Mouse (Mus musculus) frontal cortex, adult (tissue): ENCODE measurements around the gene Ugt1a2.

Source experiments
- ATAC-seq: cut with Nextera tagmentation; 2 replicates; pipeline ENCODE4 v1.9.2; 2017; ENCODE audit warnings: mild to moderate bottlenecking, moderate library complexity, mixed read lengths; ENCODE audit not compliant: low TSS enrichment

The Ugt1a2 gene

GRCm38 (mm10) chr1:88256886-88257663 lies 56.7 kb downstream of the Ugt1a2 start:
- no peak for ATAC-seq

- no peak for ATAC-seq
Observed at GRCm38 (mm10) chr1:88257681-88258080, 57.3 kb downstream of the Ugt1a2 start.

- no peak for ATAC-seq
Observed at GRCm38 (mm10) chr1:88258361-88258760, 58.0 kb downstream of the Ugt1a2 start.

GRCm38 (mm10) chr1:88258881-88259642 lies 58.7 kb downstream of the Ugt1a2 start:
- ATAC-seq: peak; percentile 18; the same call in 1 of the 2 replicates

- no peak for ATAC-seq
Observed at GRCm38 (mm10) chr1:88259643-88260024, 59.2 kb downstream of the Ugt1a2 start.

GRCm38 (mm10) chr1:88260114-88260513 lies 59.7 kb downstream of the Ugt1a2 start:
- ATAC-seq: no peak

- ATAC-seq: no peak
Observed at GRCm38 (mm10) chr1:88260604-88261377, 60.4 kb downstream of the Ugt1a2 start.

- no peak for ATAC-seq
Observed at GRCm38 (mm10) chr1:88261706-88262105, 61.3 kb downstream of the Ugt1a2 start.

GRCm38 (mm10) chr1:88262255-88262654 lies 61.9 kb downstream of the Ugt1a2 start:
- no peak for ATAC-seq

- ATAC-seq: no peak
Observed at GRCm38 (mm10) chr1:88262961-88263360, 62.6 kb downstream of the Ugt1a2 start.

- ATAC-seq: no peak
Observed at GRCm38 (mm10) chr1:88263778-88264177, 63.4 kb downstream of the Ugt1a2 start.

- ATAC-seq: no peak
Observed at GRCm38 (mm10) chr1:88264237-88264868, 64.0 kb downstream of the Ugt1a2 start.

- ATAC-seq: no peak
Observed at GRCm38 (mm10) chr1:88264869-88265240, 64.5 kb downstream of the Ugt1a2 start.

GRCm38 (mm10) chr1:88266123-88266522 lies 65.7 kb downstream of the Ugt1a2 start:
- no peak for ATAC-seq

GRCm38 (mm10) chr1:88267489-88267888 lies 67.1 kb downstream of the Ugt1a2 start:
- ATAC-seq: no peak

GRCm38 (mm10) chr1:88268070-88268469 lies 67.7 kb downstream of the Ugt1a2 start:
- ATAC-seq: no peak
